Mouse (Mus musculus): ENCODE data around the gene Diexf.

Diexf gene

DNA sequence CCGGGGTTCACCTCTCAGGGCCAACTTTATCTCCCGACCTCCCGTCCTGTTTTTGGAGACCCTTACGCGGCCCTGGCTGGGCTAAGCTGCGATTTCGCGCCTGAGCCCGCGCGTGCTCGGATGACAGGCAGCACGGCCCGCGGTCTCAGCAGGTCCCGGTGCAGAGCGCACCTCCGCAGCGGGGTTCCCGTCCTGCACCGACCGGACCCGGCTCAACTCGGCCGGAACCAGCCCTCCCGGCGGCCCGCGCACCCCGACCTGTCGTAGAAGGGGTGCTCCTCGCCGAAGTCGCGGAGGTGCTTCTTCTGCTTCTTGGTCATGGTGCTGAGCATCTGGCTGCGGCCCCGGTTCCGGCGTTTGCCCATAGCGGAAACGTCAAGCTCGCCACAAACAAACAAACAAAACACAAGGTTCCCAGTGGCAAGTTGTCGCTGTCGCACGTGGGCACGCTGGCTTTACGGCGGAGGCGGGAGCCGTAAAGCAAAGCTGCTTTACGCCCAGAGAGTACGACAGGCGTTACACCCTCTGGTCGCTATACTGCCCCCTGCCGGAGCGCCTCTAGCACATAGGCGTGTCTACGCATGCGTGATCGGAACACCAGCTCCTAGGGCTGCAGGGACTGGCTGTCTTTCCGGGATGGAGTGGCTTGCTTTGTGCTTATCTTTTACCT lies at the start of gene Diexf:
Gene Diexf (minus strand): TSS at position 487 of the 670 bp plus-strand sequence.
- peak; percentile 94 for DNase-seq (ENCODE audit: extremely low read depth, low read depth)

DNA sequence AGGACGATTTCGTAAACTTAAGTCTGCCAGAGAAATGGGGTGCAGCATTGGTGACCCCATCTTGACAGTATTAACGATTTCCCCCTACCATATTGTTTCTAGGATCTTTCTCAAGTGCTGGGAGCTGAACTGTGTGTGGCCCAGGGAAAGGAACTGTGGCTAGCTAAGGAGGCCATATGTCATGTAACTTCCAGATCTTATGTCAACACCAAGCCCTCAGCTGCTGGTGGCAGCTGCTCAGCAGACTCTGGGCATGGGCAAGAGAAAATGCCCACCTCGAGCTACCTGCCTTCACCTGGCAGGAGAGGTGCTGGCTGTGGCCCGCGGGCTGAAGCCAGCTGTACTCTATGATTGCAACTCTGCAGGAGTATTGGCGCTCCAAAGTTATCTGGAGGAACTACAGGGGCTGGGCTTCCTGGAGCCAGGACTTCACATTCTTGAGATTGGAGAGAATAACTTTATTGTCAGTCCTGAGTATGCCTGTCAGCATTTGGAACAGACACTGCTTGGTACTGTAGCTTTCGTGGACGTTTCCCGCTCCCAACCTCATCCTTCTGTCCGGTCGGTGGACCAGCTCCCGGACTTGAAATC lies 44.2 kb upstream of the Diexf start:
- DNase-seq (ENCODE audit: extremely low read depth, low read depth) = no peak

DNA sequence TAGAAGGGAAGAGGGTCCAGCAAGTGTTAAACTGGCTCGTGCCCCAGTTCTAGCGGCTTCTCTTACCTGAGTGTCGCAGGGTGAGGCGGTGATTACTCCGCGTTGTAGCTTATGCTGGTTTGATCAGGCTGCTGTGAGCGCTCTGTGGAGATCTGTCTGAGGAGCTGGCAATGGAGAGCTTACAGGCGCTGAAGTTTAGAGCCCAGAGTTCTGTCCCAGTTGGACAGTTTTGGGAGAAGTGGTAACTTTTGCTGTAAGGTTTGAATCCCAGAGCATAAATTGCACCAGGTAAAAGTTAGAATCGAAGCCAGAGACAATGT lies 43.7 kb upstream of the Diexf start:
- DNase-seq (ENCODE audit: extremely low read depth, low read depth) = no peak

DNA sequence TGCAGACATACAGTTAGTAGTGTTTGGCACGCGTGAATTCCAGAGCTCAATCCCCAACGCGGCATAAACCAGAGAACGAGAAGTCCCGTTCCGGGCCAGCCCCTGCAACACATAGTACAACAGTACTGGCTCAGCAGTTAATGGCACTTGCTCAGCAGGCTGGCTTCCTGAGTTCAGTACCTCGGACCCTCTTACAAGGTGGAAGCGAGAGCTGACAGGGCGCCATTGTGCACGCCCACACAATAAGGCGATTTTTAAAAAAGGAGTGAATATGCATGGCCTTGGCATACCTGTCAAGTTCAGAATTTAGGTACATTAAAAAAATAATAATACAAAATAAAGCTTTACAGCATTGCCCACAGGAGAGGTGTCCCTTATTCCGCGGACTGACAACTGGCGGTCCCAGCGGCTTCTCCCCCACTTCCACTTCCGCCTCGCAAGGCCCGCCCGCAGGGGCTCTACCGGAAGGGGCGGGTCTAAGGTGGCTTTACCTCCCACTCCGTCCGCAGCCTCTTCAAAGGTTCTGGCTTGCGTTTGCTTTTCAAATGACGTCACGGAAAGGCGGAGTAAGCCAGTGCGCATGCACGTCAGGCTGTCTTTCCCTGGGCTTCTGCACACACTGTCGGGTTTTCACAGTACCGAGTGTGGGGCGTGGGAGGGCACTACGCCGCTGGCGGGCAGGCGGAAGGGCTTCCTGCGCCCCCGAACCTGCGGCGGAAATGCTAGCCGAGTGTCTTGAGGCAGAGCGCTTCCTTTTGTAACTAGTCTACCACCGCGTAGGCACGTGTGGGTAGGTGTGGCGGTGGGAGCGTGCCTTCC lies 43.1 kb upstream of the Diexf start:
- peak; percentile 98 for DNase-seq (ENCODE audit: extremely low read depth, low read depth)

DNA sequence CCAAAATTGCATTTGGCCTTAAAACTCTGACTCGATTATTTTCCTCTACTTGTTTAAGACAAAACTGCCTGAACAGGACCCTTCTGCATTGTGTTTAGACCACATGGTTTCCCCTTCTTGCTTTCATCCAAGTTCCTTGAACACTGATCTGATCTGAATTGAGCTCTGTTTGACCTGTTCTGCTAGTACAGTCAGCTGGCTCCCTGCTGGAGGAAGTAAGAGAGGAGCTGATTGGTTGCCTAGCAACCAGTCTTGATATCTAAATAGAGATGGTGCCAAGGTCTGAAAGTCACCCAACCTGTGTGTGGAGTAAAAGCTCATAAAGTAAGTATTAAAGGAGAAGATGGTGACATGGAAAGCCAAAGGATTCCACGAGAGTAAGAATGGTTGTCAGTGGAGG lies 39.8 kb upstream of the Diexf start:
- DNase-seq (ENCODE audit: extremely low read depth, low read depth) = peak; percentile 72

DNA sequence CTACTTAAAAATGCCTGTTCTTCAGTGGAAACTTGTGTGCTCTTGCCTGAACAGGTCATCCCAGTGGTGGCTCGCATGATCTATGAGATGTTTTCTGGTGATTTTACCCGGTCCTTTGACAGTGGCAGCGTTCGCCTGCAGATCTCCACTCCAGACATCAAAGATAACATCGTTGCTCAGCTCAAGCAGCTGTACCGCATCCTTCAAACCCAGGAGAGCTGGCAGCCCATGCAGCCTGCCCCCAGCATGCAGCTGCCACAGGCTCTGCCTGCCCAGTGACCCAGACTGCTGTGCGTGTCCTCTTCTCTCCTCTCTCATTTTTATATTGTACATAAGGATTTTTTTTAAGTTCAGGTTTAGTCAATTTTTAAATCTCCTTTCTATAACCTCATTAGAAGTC lies 39.2 kb upstream of the Diexf start:
- DNase-seq (ENCODE audit: extremely low read depth, low read depth) = no peak

DNA sequence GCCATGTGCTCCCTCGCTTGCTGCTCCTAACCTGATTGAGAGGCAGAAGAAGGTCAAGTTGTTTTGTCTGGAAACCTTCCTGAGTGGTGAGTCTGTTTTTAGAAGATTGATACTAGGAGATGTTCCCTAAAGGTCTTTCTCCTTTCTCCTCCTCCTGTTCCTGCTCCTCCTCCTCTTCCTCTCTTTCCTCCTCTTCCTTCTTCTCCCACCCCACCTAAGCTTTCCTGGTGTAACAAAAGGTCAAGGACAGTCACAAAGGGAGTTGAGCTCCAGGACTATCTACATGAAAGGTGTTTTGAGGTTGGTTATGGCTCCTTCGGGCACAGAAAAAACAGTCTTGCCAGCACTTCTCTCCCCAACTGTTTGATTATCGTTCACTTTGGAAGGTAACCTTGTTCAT lies 37.7 kb upstream of the Diexf start, which contains the start of gene A130010J15Rik:
Gene A130010J15Rik (plus strand): TSS at position 301 of the 400 bp plus-strand sequence.
- no peak for DNase-seq (ENCODE audit: extremely low read depth, low read depth)

DNA sequence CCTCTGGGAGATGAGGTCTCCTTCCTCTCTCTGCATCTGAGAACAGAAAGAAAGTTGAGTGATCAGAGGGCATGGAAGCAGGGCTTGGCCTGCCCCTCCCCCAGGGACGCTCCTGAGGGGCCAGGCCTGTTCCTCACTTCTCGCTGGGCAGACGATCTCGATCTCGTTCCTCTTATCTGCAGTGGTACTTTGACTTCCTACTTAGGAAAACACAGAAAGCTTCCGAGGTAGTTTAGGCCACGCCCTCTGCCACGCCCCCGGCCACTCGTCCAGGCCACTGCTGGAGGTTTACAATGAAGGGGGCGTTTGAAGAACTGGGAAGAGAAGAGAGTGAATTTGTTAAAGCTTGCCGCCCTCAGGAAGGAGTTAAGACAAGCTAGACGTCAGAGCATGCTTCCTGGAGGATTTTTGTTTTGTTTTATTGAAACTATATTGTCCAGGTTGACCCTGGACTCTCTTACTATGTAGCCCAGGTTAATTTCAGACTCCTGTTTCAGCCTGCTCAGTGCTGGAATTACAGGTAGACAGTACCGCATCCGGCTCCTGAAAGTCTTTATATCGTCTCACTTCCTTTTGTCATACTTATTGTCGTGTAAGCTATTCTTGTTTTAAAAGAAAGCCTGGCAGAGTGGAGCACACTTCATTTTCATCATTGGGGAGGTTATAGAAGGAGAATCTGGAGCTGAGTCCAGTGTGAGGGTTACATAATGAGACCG lies 30.4 kb upstream of the Diexf start:
- DNase-seq (ENCODE audit: extremely low read depth, low read depth) = peak; percentile 78

DNA sequence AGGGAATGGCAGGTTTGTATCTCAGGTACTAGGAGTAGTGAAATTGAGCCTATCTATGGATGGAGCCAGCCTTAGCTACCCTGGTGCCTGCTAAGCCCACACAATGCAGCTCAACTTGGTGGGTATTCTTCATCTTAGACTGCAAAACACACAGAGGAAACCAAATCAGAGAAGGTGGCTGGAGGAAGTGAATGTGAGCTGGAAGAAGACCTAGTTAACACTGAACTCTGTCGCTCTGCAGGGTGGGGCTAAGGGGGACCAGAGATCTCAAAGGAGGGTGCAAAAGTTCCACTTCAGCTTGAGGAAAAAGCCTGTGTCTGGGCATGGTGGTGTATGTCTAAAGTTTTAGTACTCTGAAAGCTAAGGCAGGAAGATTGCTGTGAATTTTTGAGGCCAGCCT lies 29.5 kb upstream of the Diexf start:
- no peak for DNase-seq (ENCODE audit: extremely low read depth, low read depth)

DNA sequence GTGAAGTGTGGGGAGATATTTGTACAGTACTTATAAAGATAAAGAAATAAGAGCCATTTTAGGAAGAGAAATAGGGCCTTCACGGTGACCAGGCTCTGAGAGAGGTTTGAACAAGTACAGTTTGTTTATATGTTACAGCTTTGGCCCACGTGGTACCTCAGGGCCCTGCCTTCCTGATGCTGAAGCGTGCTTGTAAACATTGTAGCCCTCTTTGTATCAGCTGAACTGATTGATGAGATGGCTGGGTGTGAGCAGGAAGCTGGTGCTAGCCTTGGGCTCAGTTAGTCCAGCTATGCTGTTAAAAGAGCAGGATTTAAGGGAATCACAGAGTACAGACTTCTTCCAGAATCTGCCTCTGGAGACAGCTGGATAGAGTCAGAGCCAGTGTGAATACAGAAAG lies 29.1 kb upstream of the Diexf start:
- no peak for DNase-seq (ENCODE audit: extremely low read depth, low read depth)

DNA sequence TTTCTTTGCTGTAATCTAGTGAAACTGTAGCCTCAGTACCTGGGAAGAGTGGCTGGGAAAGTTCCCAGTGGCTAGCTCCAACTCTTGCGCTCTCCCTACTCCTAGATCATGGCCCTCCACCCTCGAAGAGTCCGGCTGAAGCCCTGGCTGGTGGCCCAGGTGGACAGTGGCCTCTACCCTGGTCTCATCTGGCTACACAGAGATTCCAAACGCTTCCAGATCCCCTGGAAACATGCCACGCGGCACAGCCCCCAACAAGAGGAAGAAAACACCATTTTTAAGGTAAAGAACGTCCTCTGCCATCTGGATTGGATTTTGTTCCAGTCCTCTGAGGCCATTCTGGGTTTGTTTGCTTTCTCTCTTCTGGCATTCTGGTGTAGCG lies 27.0 kb upstream of the Diexf start:
- DNase-seq (ENCODE audit: extremely low read depth, low read depth) = no peak

DNA sequence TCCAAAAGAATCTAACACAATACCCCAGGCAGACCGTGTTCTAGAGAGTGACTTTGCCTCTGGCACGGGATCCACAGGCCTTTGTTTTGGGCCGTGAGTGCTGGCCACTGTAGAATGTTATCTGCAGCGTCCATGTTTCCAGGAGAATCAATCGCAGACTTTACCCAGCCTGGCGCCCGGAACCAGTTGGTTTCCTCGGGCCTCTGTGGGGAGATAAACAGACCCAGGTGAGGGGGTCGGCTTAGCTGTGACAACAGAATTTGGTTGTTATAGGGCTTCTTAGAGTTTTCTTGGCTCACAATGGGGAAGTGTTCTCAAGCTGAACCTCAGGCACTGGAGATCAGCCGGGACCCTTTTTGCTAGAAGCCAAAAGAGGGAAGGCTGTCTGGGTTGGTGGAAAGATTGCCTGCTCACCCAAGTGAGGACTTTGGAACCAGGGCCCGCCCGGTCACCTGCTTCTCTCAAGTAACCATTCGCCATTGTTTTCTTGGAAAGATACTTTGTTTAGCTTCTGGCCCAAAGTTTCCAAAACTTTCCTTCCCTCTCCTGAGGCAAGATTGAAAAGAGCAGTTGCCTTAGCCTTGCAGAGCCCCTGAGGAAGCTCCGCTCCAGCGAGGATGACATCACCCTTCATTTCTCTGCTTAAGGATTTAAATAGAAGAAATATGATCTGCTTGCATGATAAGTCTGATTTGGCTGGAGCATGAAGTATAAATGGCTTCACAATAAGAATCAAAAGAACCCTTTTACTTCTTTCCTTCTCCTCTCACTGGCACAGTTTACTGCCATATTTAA lies 26.4 kb upstream of the Diexf start:
- peak; percentile 57 for DNase-seq (ENCODE audit: extremely low read depth, low read depth)

DNA sequence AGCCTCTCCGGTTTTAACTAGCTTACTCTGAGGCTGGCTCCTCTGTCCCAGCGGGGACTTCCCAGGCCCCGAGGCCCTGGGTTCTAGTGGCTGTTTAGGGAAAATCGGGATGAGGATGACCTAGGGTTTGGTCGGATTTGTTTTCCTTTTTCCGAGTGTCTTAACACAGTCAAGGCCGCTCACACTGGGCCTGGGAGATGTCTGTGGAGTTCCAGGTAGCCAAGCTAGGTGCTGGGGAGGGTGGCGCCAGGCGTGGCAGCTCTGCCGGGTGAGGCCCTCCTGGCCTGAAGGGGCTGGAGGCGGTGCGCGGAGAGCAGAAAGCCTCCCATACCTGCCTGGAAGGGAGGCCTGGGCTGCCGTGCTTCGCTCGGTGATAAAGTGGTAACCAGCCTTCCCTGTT lies 23.5 kb upstream of the Diexf start:
- DNase-seq (ENCODE audit: extremely low read depth, low read depth) = no peak

DNA sequence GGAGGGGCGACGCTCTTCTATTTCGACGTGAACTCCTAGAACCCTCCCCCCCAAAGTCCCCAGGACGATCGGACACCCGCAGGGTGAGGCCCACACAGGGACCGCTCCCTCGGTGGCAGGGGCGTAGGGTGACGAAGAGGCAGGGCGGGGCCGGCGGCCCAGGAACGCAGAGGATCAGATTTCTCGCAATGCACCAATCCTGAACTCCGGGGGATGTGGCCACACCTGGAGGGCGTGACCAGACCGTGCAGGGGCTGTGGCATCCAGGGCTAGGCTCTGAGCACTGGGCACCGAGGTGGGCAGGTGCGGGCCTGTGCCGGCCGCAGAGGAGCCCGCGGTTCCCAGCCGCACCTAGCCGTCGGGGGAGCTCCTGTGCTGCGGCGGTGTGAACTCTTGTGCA lies 22.8 kb upstream of the Diexf start, which contains the start of gene Irf6:
Gene Irf6 (plus strand): TSS at position 240 of the 400 bp plus-strand sequence.
- no peak for DNase-seq (ENCODE audit: extremely low read depth, low read depth)

DNA sequence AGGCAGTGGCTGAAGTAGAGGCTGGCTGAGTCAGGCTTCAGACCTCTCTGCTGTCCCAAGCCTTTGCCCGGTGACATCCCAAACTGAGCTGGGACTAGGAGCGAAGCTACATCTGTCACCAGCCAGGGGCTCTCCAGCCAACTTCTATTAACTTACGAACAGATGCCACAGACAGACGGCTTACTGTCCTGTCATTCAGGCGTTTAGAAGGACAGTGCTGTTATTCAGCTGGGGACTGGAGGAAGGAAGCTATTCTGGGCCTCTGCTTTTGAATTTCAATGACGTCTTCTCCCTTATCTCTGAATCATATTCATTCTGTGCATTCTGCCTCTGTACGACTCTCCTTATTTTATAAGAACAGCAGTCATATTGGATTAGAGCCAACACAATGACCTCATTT lies 21.1 kb upstream of the Diexf start:
- DNase-seq (ENCODE audit: extremely low read depth, low read depth) = no peak

DNA sequence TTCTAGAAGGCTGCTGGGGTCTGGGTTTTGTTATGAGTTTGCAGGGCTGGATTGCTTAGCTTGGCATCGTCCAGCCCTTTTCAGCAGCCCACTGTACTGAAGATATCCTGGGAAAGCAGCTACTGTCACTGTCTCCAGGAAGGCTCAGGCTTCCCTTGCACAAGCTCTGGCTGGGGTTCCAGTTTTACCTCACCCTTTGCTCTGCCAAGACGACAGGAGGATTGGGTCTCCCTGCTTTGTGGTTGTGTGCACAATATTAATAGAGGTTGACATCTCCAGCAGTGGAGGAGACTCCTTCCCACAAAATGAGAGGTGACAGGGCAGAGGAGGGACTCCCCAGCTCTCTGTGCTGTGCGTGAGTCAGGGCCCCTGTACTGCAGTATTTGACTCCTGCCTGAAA lies 19.2 kb upstream of the Diexf start:
- no peak for DNase-seq (ENCODE audit: extremely low read depth, low read depth)

DNA sequence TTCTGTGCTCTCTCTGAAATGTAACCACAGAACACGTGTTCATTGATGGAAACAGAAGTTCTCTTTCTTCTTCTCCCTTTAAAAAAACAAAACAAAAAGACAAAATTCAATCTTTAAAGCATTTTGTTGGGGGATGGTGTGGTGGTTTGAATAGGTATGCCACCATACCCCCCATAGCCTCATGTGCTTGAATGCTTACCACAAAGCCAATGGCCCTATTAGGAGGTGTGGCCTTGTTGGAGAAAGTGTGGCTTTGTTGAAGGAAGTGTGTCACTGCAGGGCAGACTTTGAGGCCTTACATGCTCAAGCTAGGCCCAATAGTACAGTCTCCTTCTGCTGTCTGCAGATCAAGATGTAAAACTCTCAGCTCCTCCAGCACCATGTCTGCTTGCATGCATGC lies 16.3 kb upstream of the Diexf start:
- DNase-seq (ENCODE audit: extremely low read depth, low read depth) = no peak

DNA sequence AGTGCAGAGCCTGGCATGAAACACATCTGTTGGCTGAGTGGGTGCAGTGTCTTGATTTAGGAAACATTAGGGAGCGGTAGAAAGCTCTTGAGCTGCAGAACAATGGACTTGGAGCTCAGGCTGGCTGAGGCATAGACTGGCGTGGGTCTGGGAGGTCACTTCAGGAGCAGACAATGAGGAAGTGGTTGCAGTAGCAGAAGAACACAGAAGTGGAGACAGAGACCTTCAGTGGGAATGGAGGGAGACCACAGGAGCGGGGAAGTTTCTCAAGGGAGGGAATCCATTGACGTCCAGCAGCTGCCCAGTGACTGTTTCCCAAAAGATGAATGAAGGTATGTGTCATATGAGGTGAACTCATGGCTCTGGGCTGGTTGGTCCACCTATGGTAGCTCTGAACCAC lies 15.0 kb upstream of the Diexf start:
- DNase-seq (ENCODE audit: extremely low read depth, low read depth) = no peak

DNA sequence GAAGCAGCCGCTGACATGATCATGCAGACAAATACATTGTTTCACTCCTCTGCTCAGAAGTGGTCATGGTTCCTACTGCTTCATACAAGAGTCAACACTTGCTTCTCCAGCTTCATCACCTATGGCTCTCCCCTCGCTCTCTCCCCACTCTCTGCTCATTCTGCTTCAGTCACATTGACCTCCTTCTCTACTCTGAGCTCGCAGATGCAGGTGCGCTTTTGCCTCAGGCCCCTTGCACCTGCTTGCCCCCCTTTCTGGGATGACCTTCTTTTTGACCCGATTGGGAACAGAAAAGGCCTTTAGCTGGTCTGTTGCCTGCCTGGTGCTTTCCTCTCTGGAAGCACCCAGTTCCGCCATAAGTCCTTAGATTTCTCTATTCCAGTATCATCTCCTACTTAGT lies 14.4 kb upstream of the Diexf start:
- DNase-seq (ENCODE audit: extremely low read depth, low read depth) = no peak

DNA sequence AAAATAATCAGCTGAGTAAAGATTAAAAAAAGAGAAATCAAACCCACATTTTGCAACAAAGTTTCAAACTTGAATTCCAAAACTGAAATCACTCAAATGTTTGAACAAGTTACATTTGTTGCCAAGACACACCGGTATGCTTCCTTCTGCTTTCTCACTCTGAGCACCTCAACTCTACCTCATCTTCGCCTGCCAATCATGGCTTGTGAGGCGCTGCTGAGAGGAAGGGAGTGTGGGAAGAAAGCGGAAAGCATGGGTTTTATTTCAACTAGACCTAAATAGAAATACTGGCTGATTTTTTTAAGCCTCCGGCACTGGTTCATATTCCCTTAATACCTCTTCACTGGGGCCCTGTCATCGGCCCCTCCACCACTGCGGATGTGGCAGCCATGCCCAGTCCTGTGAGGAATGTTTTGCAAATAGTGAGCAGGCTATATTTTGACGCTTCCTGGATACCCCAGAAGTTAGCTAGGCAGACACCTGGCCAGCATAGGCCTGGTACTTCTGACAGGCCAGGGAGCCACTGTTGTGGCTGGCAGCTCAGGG lies 12.5 kb upstream of the Diexf start:
- DNase-seq (ENCODE audit: extremely low read depth, low read depth) = no peak

DNA sequence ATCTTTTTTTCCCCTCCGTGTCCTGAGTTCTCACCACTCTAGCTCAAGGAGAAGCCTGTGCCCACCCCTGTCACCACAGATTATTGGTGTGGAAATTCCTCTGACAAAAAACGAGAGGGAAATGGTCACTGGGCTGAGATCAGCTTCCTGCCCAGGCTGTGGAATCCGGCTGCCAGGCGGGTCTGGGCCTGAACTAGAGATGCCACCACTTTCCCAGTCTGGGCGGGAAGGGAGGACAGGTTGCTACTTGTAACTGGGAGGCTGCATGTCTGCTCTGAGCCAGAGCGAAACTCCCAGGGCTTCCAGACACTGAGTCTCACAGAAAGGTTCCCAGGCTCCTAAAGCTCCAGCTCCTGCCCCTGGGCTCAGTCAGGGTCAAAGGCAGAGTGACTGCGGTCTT lies 11.0 kb upstream of the Diexf start:
- DNase-seq (ENCODE audit: extremely low read depth, low read depth) = no peak
